Mouse (Mus musculus) small intestine, adult 2 months (tissue): ENCODE results near the gene Gar1. TPM values are rescaled to one million over a fixed set of nuclear protein-coding genes. Genes with fewer than 3 reads are reported as not detected.

Source experiments
- H3K27ac ChIP-seq: fragments of 200-500 bp; 2 replicates; pipeline ENCODE4 v1.5.1; 2012; ENCODE audit warnings: low read depth, low read length, control low read depth, inconsistent platforms; ENCODE audit not compliant: insufficient read depth
- H3K27me3 ChIP-seq: fragments of 200-500 bp; 2 replicates; pipeline ENCODE4 v1.6.1; 2012; ENCODE audit warnings: mild to moderate bottlenecking, moderate library complexity, low read length, inconsistent platforms; ENCODE audit not compliant: control insufficient read depth, insufficient read depth
- H3K36me3 ChIP-seq: fragments of 200-500 bp; 2 replicates; pipeline ENCODE4 v1.6.1; 2012; ENCODE audit warnings: mild to moderate bottlenecking, low read length, control low read depth, inconsistent platforms; ENCODE audit not compliant: control insufficient read depth, insufficient read depth
- H3K4me1 ChIP-seq: fragments of 200-500 bp; 2 replicates; pipeline ENCODE4 v1.6.1; 2012; ENCODE audit warnings: low read length, inconsistent platforms, mixed read lengths; ENCODE audit not compliant: control insufficient read depth, insufficient read depth, insufficient read length
- H3K4me3 ChIP-seq: fragments of 200-500 bp; 2 replicates; pipeline ENCODE4 v1.5.1; 2012; ENCODE audit warnings: low read depth, mild to moderate bottlenecking, control low read depth, inconsistent platforms, low read length, moderate library complexity
- CTCF ChIP-seq: fragments of 200-500 bp; IDR thresholded peaks from 2 replicates; pipeline ENCODE4 v1.5.1; 2012; ENCODE audit warnings: low read depth, mild to moderate bottlenecking, control low read depth, inconsistent platforms, low read length, moderate library complexity, mixed read lengths; ENCODE audit not compliant: insufficient replicate concordance, insufficient read length; ENCODE audit errors: extremely low read depth
- POLR2A ChIP-seq: fragments of 200-500 bp; IDR thresholded peaks from 2 replicates; pipeline ENCODE4 v1.6.1; 2012; ENCODE audit warnings: low read depth, mild to moderate bottlenecking, control low read depth, inconsistent platforms, low read length, moderate library complexity
- WGBS: fragments of 180-500 bp; shearing (Covaris S2); methylation state at CpG from one replicate; pipeline ENCODE4 v1.1.7; 2018; 5-methylcytosine and 5-hydroxymethylcytosine counted together
- polyA plus RNA-seq: library from polyadenylated mRNA; depleted of rRNA; stranded (reverse); fragments of >200 nt; gene quantifications from 2 replicates; pipeline ENCODE4 v1.2.3, GENCODE M21; 2012

Gene Gar1
- polyA plus RNA-seq, 1 experiment = 10.5 TPM

DNA sequence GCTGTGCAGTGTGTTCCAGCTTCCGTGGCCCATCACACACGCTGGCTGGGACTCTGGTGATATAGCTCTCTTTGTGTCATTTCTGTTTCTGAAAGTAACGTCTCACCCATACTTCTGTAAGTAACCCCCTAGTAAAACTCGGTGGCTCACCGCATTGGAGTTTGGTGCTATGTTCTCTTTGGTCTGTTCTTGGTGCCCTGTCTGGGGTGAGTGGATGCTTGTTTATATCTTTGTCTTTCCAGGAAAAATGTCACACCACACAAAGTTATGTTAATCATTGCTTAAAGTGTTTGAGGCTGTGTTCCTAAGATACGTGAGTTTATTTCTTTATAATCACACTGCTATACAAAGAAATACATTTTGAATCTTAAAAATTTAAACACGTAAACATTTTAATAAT is 15.7 kb upstream of the Gar1 start:
- WGBS = 76% methylated on average over 7 of the region's 7 CpGs
- H3K27me3 ChIP-seq = no peaks in the 10 kb centered on the region
- no peaks in the 10 kb centered on the region for H3K36me3 ChIP-seq
- no peak overlapping the region for H3K27ac ChIP-seq
- H3K4me1 ChIP-seq = no peaks in the 10 kb centered on the region
- no peak overlapping the region for H3K4me3 ChIP-seq
- TF ChIP-seq POLR2A (no peak), CTCF (no peak)

GRCm38 (mm10) chr3:129845868-129846267 is 14.7 kb upstream of the Gar1 start:
- WGBS = 81% methylated on average over 2 of the region's 2 CpGs
- Histone ChIP-seq H3K4me3 (no peak overlapping the region), H3K27me3 (no peaks in the 10 kb centered on the region), H3K27ac (no peak overlapping the region), H3K36me3 (no peaks in the 10 kb centered on the region), H3K4me1 (no peaks in the 10 kb centered on the region)
- TF ChIP-seq CTCF (no peak), POLR2A (no peak)

- H3K27me3 ChIP-seq = no peaks in the 10 kb centered on the region
- H3K4me1 ChIP-seq = no peaks in the 10 kb centered on the region; the same call in 1 of the 2 replicates
- WGBS = 50% methylated on average over 7 of the region's 7 CpGs
- no peak overlapping the region for H3K4me3 ChIP-seq
- no peaks in the 10 kb centered on the region for H3K36me3 ChIP-seq
- TF ChIP-seq POLR2A (no peak), CTCF (no peak)
- no peak overlapping the region for H3K27ac ChIP-seq
Observed at GRCm38 (mm10) chr3:129838017-129838416, 6.8 kb upstream of the Gar1 start.

GRCm38 (mm10) chr3:129836965-129837364 is 5.8 kb upstream of the Gar1 start:
- Histone ChIP-seq H3K36me3 (no peaks in the 10 kb centered on the region), H3K27me3 (no peaks in the 10 kb centered on the region), H3K27ac (no peak overlapping the region), H3K4me1 (no peaks in the 10 kb centered on the region; the same call in 1 of the 2 replicates), H3K4me3 (no peak overlapping the region)
- WGBS = 29% methylated on average over 6 of the region's 6 CpGs
- TF ChIP-seq CTCF (no peak), POLR2A (no peak)

DNA sequence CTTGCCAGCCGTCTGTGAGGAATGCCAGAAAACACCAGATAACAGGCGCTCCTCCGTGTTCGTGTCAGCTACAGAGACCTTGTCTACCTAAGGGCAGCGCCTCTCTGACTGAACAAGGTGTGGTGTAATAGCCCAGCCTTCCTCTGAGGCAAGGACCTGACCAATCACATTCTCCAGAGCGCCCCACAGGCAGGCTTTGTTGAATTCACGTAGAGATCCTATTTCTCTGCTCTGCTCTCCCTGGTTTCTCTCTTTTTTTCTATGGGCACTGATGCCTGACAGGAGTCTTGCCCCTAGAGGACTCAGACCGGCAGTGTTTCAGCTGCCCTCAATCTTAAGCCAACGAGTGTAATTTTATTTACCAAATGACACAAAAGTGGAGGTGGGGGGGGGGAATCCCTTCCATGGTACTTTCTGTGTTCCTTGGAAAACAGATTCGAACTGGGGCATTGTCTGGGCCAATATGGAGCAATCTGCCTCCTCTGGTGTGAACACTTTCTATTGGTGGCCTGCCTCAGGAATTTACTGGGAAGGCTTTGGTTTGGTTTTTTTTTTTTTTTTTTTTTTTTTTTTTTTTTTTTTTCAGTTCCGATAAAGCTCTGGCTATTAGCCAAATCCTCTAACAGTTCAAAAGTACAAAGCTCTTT is 5.0 kb upstream of the Gar1 start:
- H3K4me3 ChIP-seq = peak overlapping the region; percentile 42
- no peaks in the 10 kb centered on the region for H3K36me3 ChIP-seq
- no peak; the same call in 1 of the 2 replicates for TF ChIP-seq POLR2A
- TF ChIP-seq CTCF = no peak
- no peaks in the 10 kb centered on the region for H3K27me3 ChIP-seq
- 9% methylated on average over 11 of the region's 11 CpGs for WGBS
- H3K27ac ChIP-seq = peak overlapping the region; percentile 45; the same call in 1 of the 2 replicates
- H3K4me1 ChIP-seq = no peaks in the 10 kb centered on the region; the same call in none of the 2 replicates

DNA sequence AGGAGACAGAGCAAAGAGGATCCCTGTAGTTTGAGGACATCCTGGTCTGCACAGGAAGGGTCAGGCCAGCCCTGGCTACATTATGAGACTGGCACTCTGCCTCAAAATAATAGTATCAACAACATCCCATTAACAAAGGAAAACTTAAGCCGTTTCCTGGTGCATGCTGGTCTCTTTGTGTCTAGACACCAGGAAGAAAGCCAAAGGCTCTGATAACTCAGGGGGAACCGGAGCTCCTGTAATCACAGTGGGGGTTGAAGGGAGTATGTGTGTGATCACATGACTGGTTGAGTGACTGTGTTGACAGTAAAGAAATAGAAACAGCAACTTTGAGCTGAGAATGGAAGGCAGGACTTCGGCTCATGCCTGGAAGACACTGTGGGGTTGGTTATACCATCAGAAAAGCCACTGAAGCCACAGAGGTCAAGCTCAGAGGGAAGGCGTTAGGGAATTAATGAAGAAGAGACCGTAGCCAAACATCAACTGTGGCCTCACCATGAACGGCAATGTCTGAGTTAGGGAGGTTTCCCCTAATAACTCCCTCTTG is 4.3 kb upstream of the Gar1 start, which contains the start of gene Cfi:
Gene Cfi, plus strand, starts transcription at position 497 of the 547 bp plus-strand sequence.
- no peaks in the 10 kb centered on the region; the same call in none of the 2 replicates for H3K4me1 ChIP-seq
- H3K27ac ChIP-seq = peak within 1 kb of the TSS; percentile 45
- WGBS = 15% methylated on average over 6 of the region's 6 CpGs
- H3K4me3 ChIP-seq = peak within 1 kb of the TSS; percentile 42
- H3K36me3 ChIP-seq = no peaks in the 10 kb centered on the region
- H3K27me3 ChIP-seq = no peaks in the 10 kb centered on the region
- no peak for TF ChIP-seq POLR2A
- no peak for TF ChIP-seq CTCF

- peaks cover 2% of the 10 kb centered on the region for H3K36me3 ChIP-seq
- peak overlapping the region; percentile 88 for H3K4me3 ChIP-seq
- H3K4me1 ChIP-seq = no peaks in the 10 kb centered on the region; the same call in none of the 2 replicates
- under 1% methylated on average over 45 of the region's 45 CpGs for WGBS
- no peaks in the 10 kb centered on the region for H3K27me3 ChIP-seq
- H3K27ac ChIP-seq = peak overlapping the region; percentile 89
- TF ChIP-seq CTCF = no peak
- no peak for TF ChIP-seq POLR2A
Observed at GRCm38 (mm10) chr3:129830626-129831025, 570 bp downstream of the Gar1 start.
